Mouse (Mus musculus) bone marrow macrophage, adult 2 months (primary cell): ENCODE measurements around the gene Stat3. TPM values are rescaled to one million over a fixed set of nuclear protein-coding genes. Genes with fewer than 3 reads are reported as not detected.

ENCODE experiments used
- H3K27ac ChIP-seq: 2 replicates; pipeline ENCODE4 v1.5.1; 2012; ENCODE audit warnings: low read depth, low read length; ENCODE audit not compliant: insufficient read depth
- H3K4me1 ChIP-seq: 2 replicates; pipeline ENCODE4 v1.6.1; 2012; ENCODE audit warnings: low read length; ENCODE audit not compliant: control insufficient read depth, insufficient read depth
- H3K4me3 ChIP-seq: 2 replicates; pipeline ENCODE4 v1.5.1; 2012; ENCODE audit warnings: mild to moderate bottlenecking, low read length, moderate library complexity; ENCODE audit not compliant: insufficient read depth
- CTCF ChIP-seq: IDR thresholded peaks from 2 replicates; pipeline ENCODE4 v1.5.1; 2012; ENCODE audit warnings: low read depth, mild to moderate bottlenecking, low read length, moderate library complexity
- POLR2A ChIP-seq: IDR thresholded peaks from 2 replicates; pipeline ENCODE4 v1.6.1; 2012; ENCODE audit warnings: mild to moderate bottlenecking, low read depth, low read length, borderline replicate concordance
- polyA plus RNA-seq: library from polyadenylated mRNA; stranded (reverse); fragments of >200 nt; gene quantifications from 2 replicates; pipeline ENCODE4 v1.2.4, GENCODE M21; 2012; ENCODE audit not compliant: missing spikeins, insufficient read depth, insufficient read length

Gene Stat3
- polyA plus RNA-seq, 1 experiment = 73.3 TPM

GRCm38 (mm10) chr11:100850038-100850777, 89.1 kb downstream of the Stat3 start, which contains the start of gene Stat5b:
Gene Stat5b, minus strand, starts transcription at chr11:100850724.
- peaks cover 21% of the 10 kb centered on the region for H3K4me1 ChIP-seq
- H3K27ac ChIP-seq = peak within 1 kb of the TSS; percentile 4; the same call in 1 of the 2 replicates
- no peak for TF ChIP-seq CTCF
- TF ChIP-seq POLR2A = no peak
- H3K4me3 ChIP-seq = peak within 1 kb of the TSS; percentile 91

GRCm38 (mm10) chr11:100849456-100850037, 89.8 kb downstream of the Stat3 start:
- Histone ChIP-seq H3K4me1 (peaks cover 21% of the 10 kb centered on the region), H3K27ac (no peak overlapping the region)

GRCm38 (mm10) chr11:100848789-100849379, 90.5 kb downstream of the Stat3 start:
- H3K4me1 ChIP-seq = peaks cover 21% of the 10 kb centered on the region
- TF ChIP-seq CTCF (no peak), POLR2A (no peak)
- H3K27ac ChIP-seq = no peak overlapping the region

More at GRCm38 (mm10) chr11:100849456-100850037, 89.8 kb downstream of the Stat3 start:
- peak overlapping the region; percentile 91 for H3K4me3 ChIP-seq
- TF ChIP-seq POLR2A (no peak), CTCF (no peak)

GRCm38 (mm10) chr11:100848080-100848479, 91.3 kb downstream of the Stat3 start:
- peak overlapping the region; percentile 7; the same call in 1 of the 2 replicates for H3K27ac ChIP-seq
- no peak for TF ChIP-seq POLR2A
- TF ChIP-seq CTCF = no peak
- H3K4me1 ChIP-seq = peaks cover 21% of the 10 kb centered on the region
- no peak overlapping the region for H3K4me3 ChIP-seq

More at GRCm38 (mm10) chr11:100848789-100849379, 90.5 kb downstream of the Stat3 start:
- peak overlapping the region; percentile 91; the same call in 1 of the 2 replicates for H3K4me3 ChIP-seq

- Histone ChIP-seq H3K4me3 (no peak overlapping the region), H3K27ac (no peak overlapping the region), H3K4me1 (peaks cover 18% of the 10 kb centered on the region)
- TF ChIP-seq CTCF (no peak), POLR2A (no peak)
Measured at GRCm38 (mm10) chr11:100847572-100847971, 91.8 kb downstream of the Stat3 start.

- no peak for TF ChIP-seq POLR2A
- no peak for TF ChIP-seq CTCF
- Histone ChIP-seq H3K4me3 (no peak overlapping the region), H3K4me1 (peaks cover 26% of the 10 kb centered on the region), H3K27ac (no peak overlapping the region)
Measured at GRCm38 (mm10) chr11:100845793-100846192, 93.5 kb downstream of the Stat3 start.

- Histone ChIP-seq H3K4me3 (no peak overlapping the region), H3K4me1 (peaks cover 30% of the 10 kb centered on the region), H3K27ac (no peak overlapping the region)
- TF ChIP-seq POLR2A (no peak), CTCF (no peak)
Measured at GRCm38 (mm10) chr11:100844121-100844520, 95.2 kb downstream of the Stat3 start.

- no peak overlapping the region for H3K4me3 ChIP-seq
- H3K27ac ChIP-seq = no peak overlapping the region
- peaks cover 24% of the 10 kb centered on the region for H3K4me1 ChIP-seq
- TF ChIP-seq POLR2A (no peak), CTCF (no peak)
Measured at GRCm38 (mm10) chr11:100843070-100843669, 96.2 kb downstream of the Stat3 start.

- H3K4me1 ChIP-seq = peaks cover 21% of the 10 kb centered on the region
- H3K27ac ChIP-seq = no peak overlapping the region
- TF ChIP-seq CTCF (no peak), POLR2A (no peak)
- H3K4me3 ChIP-seq = no peak overlapping the region
Measured at GRCm38 (mm10) chr11:100842025-100842424, 97.3 kb downstream of the Stat3 start.
